8 mouse cellular contexts compared by ENCODE assay signal in genomic region chr3:95314486-95315093, GRCm38 (mm10). TPM values are rescaled to one million over a fixed set of nuclear protein-coding genes. Genes with fewer than 3 reads are reported as not detected.
DNase-seq lines count a peak whose midpoint lies in the region; ATAC-seq lines count a peak whose summit lies in the region.

Cers2 (plus strand) TSS chr3:95314791.

- no peak for DNase-seq in neural tube, embryonic 11.5 days (ENCODE audit: low spot score)
- no peak for DNase-seq in neural tube, embryonic 10.5 days (ENCODE audit: extremely low spot score, low spot score)
- DNase-seq in adrenal gland, postnatal 4 days (ENCODE audit: low spot score in 2 of 2) = no peak
- DNase-seq in gastrocnemius, postnatal 25 days = no peak
- DNase-seq in mesoderm, embryonic 11.5 days (ENCODE audit: low read depth, low spot score) = peak; percentile 11
- DNase-seq in frontal cortex, postnatal 14 days (ENCODE audit: low spot score in 2 of 2) = no peak
- DNase-seq in lung, postnatal 10 days = no peak

- peak within 1 kb of the TSS; percentile 89 for H3K27ac ChIP-seq in neural tube, embryonic 11.5 days (ENCODE audit: low read depth, low read length)
- H3K27ac ChIP-seq in intestine, embryonic 15.5 days = peak within 1 kb of the TSS; percentile 94

- 3% methylated on average over 27 of the region's 27 CpGs for WGBS in neural tube, embryonic 11.5 days
- 6% methylated on average over 27 of the region's 27 CpGs for WGBS in intestine, embryonic 15.5 days

- H3K36me3 ChIP-seq in neural tube, embryonic 11.5 days (ENCODE audit: control insufficient read depth, insufficient read depth, low read length) = no peaks in the 10 kb centered on the region
- H3K36me3 ChIP-seq in intestine, embryonic 15.5 days = no peaks in the 10 kb centered on the region

- no peaks in the 10 kb centered on the region for H3K27me3 ChIP-seq in neural tube, embryonic 11.5 days (ENCODE audit: control insufficient read depth, insufficient read depth, low read length)
- H3K27me3 ChIP-seq in intestine, embryonic 15.5 days (replicated peaks) = no peaks in the 10 kb centered on the region

- peak; percentile 60 for ATAC-seq in neural tube, embryonic 11.5 days (ENCODE audit: insufficient read depth, low FRiP score, low TSS enrichment)
- peak; percentile 7; the same call in 1 of the 2 replicates for ATAC-seq in intestine, embryonic 15.5 days

- peak within 1 kb of the TSS; percentile 80 for H3K4me3 ChIP-seq in neural tube, embryonic 11.5 days (ENCODE audit: low read depth, low read length)
- peak within 1 kb of the TSS; percentile 91 for H3K4me3 ChIP-seq in intestine, embryonic 15.5 days (replicated peaks)

- H3K4me2 ChIP-seq in neural tube, embryonic 11.5 days (ENCODE audit: low read depth) = peak within 1 kb of the TSS; percentile 68
- peak within 1 kb of the TSS; percentile 90 for H3K4me2 ChIP-seq in intestine, embryonic 15.5 days (replicated peaks)

- no peaks in the 10 kb centered on the region for H3K9me3 ChIP-seq in neural tube, embryonic 11.5 days (ENCODE audit: control insufficient read depth, low read length)
- no peaks in the 10 kb centered on the region for H3K9me3 ChIP-seq in intestine, embryonic 15.5 days

- H3K9ac ChIP-seq in neural tube, embryonic 11.5 days (ENCODE audit: low read length) = peak within 1 kb of the TSS; percentile 97
- H3K9ac ChIP-seq in intestine, embryonic 15.5 days = peak within 1 kb of the TSS; percentile 99

- peaks cover 18% of the 10 kb centered on the region; the same call in 1 of the 2 replicates for H3K4me1 ChIP-seq in neural tube, embryonic 11.5 days (ENCODE audit: control insufficient read depth, insufficient read depth, low read length)
- peaks cover 29% of the 10 kb centered on the region for H3K4me1 ChIP-seq in intestine, embryonic 15.5 days (replicated peaks)

RNA-seq across cellular contexts. Expression of gene Cers2, which starts in this region (rescaled TPM):
- 107 and 109 TPM in 2 replicates for polyA plus RNA-seq in neural tube, embryonic 11.5 days (2014; fragmentation: Nextera tagmentation; extraction: Ambion mirVana)
- total RNA-seq in adrenal gland, postnatal 4 days (2021) = 100 to 1,000 TPM; 145 to 147 TPM
- total RNA-seq in gastrocnemius, postnatal 25 days (2021) = 10 to 100 TPM; 20.3 to 21.7 TPM
- 146 and 148 TPM in 2 replicates for polyA plus RNA-seq in intestine, embryonic 15.5 days (2015; fragmentation: Nextera tagmentation; extraction: Ambion mirVana)

Comparison
In these comparisons a context has a peak if more than half of its experiments do, and no peak if none do; other contexts are left out.
1. RNA of gene Cers2 (total RNA-seq): 145 to 147 TPM in adrenal gland, postnatal 4 days; 20.3 to 21.7 TPM in gastrocnemius, postnatal 25 days; every median in the first group is over 4 times any median in the second.